Mouse (Mus musculus): ENCODE results near the gene Actr1b.
"Not testable (repeated sequence)": the region's sequence is repeated elsewhere in the genome, so short reads cannot be mapped to it uniquely, and the experiment has no call there.

Actr1b gene

GRCm38 (mm10) chr1:36697030-36697429 is 17.2 kb downstream of the Actr1b start:
- DNase-seq (ENCODE audit: low spot score): no peak

GRCm38 (mm10) chr1:36696411-36696810 is 17.8 kb downstream of the Actr1b start:
- no peak for DNase-seq (ENCODE audit: low spot score)

GRCm38 (mm10) chr1:36694871-36695270 is 19.4 kb downstream of the Actr1b start:
- no peak for DNase-seq (ENCODE audit: low spot score)

- peak; percentile 89 for DNase-seq (ENCODE audit: low spot score)
Measured at GRCm38 (mm10) chr1:36691271-36692155, 22.7 kb downstream of the Actr1b start, which contains the start of gene Cox5b. TSS of gene Cox5b (plus strand) at chr1:36691449.

GRCm38 (mm10) chr1:36690671-36691235 is 23.5 kb downstream of the Actr1b start:
- no peak for DNase-seq (ENCODE audit: low spot score)

- peak; percentile 70 for DNase-seq (ENCODE audit: low spot score)
Measured at GRCm38 (mm10) chr1:36683810-36684467, 30.3 kb downstream of the Actr1b start.

- DNase-seq (ENCODE audit: low spot score): no peak
Measured at GRCm38 (mm10) chr1:36682620-36683355, 31.4 kb downstream of the Actr1b start, which contains the start of gene Fam178b. TSS of gene Fam178b (minus strand) at chr1:36683183.

GRCm38 (mm10) chr1:36680893-36681292 is 33.3 kb downstream of the Actr1b start:
- DNase-seq (ENCODE audit: low spot score): no peak

- no peak for DNase-seq (ENCODE audit: low spot score)
Measured at GRCm38 (mm10) chr1:36674936-36675335, 39.3 kb downstream of the Actr1b start.

GRCm38 (mm10) chr1:36672648-36673350 is 41.4 kb downstream of the Actr1b start:
- no peak for DNase-seq (ENCODE audit: low spot score)

GRCm38 (mm10) chr1:36671260-36671659 is 43.0 kb downstream of the Actr1b start:
- DNase-seq (ENCODE audit: low spot score): no peak

- no peak for DNase-seq (ENCODE audit: low spot score)
Measured at GRCm38 (mm10) chr1:36670256-36670655, 44.0 kb downstream of the Actr1b start.

- not testable (repeated sequence) for DNase-seq (ENCODE audit: low spot score)
Measured at GRCm38 (mm10) chr1:36668007-36668406, 46.2 kb downstream of the Actr1b start.

- DNase-seq (ENCODE audit: low spot score): no peak
Measured at GRCm38 (mm10) chr1:36665934-36666333, 48.3 kb downstream of the Actr1b start.

- no peak for DNase-seq (ENCODE audit: low spot score)
Measured at GRCm38 (mm10) chr1:36665165-36665723, 49.0 kb downstream of the Actr1b start.

GRCm38 (mm10) chr1:36664457-36664856 is 49.8 kb downstream of the Actr1b start:
- no peak for DNase-seq (ENCODE audit: low spot score)

- no peak for DNase-seq (ENCODE audit: low spot score)
Measured at GRCm38 (mm10) chr1:36658621-36659399, 55.4 kb downstream of the Actr1b start.

GRCm38 (mm10) chr1:36657658-36658415 is 56.4 kb downstream of the Actr1b start:
- no peak for DNase-seq (ENCODE audit: low spot score)

GRCm38 (mm10) chr1:36656233-36656632 is 58.0 kb downstream of the Actr1b start:
- no peak for DNase-seq (ENCODE audit: low spot score)
